Mouse (Mus musculus): Measurements from ENCODE around the gene Psme1. TPM values are rescaled to one million over a fixed set of nuclear protein-coding genes. Genes with fewer than 3 reads are reported as not detected.

The Psme1 gene
- 100 to 1,000 TPM; 273 to 297 (median 284) TPM for total RNA-seq (2022)

GRCm38 (mm10) chr14:55577871-55578667, at the start of gene Psme1:
Psme1 (plus strand) TSS chr14:55578123.
- peak; percentile 81 for DNase-seq (ENCODE audit: low spot score)

GRCm38 (mm10) chr14:55536116-55536745, 41.7 kb upstream of the Psme1 start:
- no peak for DNase-seq (ENCODE audit: low spot score)

- peak; percentile 91 for DNase-seq (ENCODE audit: low spot score)
Measured at GRCm38 (mm10) chr14:55540067-55540786, 37.7 kb upstream of the Psme1 start, which contains the start of gene Pck2. Pck2 (plus strand) TSS chr14:55540266.

GRCm38 (mm10) chr14:55540787-55541321, 37.1 kb upstream of the Psme1 start:
- peak; percentile 90 for DNase-seq (ENCODE audit: low spot score)

- no peak for DNase-seq (ENCODE audit: low spot score)
Measured at GRCm38 (mm10) chr14:55542268-55542667, 35.7 kb upstream of the Psme1 start.

- no peak for DNase-seq (ENCODE audit: low spot score)
Measured at GRCm38 (mm10) chr14:55544334-55544733, 33.6 kb upstream of the Psme1 start.

- DNase-seq (ENCODE audit: low spot score) = no peak
Measured at GRCm38 (mm10) chr14:55550191-55550590, 27.7 kb upstream of the Psme1 start.

- DNase-seq (ENCODE audit: low spot score) = no peak
Measured at GRCm38 (mm10) chr14:55551347-55551746, 26.6 kb upstream of the Psme1 start.

- no peak for DNase-seq (ENCODE audit: low spot score)
Measured at GRCm38 (mm10) chr14:55551794-55552193, 26.1 kb upstream of the Psme1 start.

GRCm38 (mm10) chr14:55554635-55555034, 23.3 kb upstream of the Psme1 start:
- no peak for DNase-seq (ENCODE audit: low spot score)

- DNase-seq (ENCODE audit: low spot score) = no peak
Measured at GRCm38 (mm10) chr14:55555788-55556187, 22.1 kb upstream of the Psme1 start.

- DNase-seq (ENCODE audit: low spot score) = peak; percentile 80
Measured at GRCm38 (mm10) chr14:55557003-55557402, 20.9 kb upstream of the Psme1 start.

- no peak for DNase-seq (ENCODE audit: low spot score)
Measured at GRCm38 (mm10) chr14:55557587-55557986, 20.3 kb upstream of the Psme1 start.

GRCm38 (mm10) chr14:55558740-55559448, 19.0 kb upstream of the Psme1 start:
- no peak for DNase-seq (ENCODE audit: low spot score)

GRCm38 (mm10) chr14:55559799-55560201, 18.1 kb upstream of the Psme1 start, which contains the start of gene Dcaf11:
Dcaf11 (plus strand) TSS chr14:55560006.
- peak; percentile 90 for DNase-seq (ENCODE audit: low spot score)

- peak; percentile 98 for DNase-seq (ENCODE audit: low spot score)
Measured at GRCm38 (mm10) chr14:55560202-55561073, 17.5 kb upstream of the Psme1 start, which contains the start of gene A730061H03Rik. A730061H03Rik (minus strand) TSS chr14:55560406.

- no peak for DNase-seq (ENCODE audit: low spot score)
Measured at GRCm38 (mm10) chr14:55561860-55562259, 16.1 kb upstream of the Psme1 start.

- DNase-seq (ENCODE audit: low spot score) = no peak
Measured at GRCm38 (mm10) chr14:55563249-55563648, 14.7 kb upstream of the Psme1 start.

GRCm38 (mm10) chr14:55565748-55566147, 12.2 kb upstream of the Psme1 start:
- DNase-seq (ENCODE audit: low spot score) = no peak

GRCm38 (mm10) chr14:55567496-55567895, 10.4 kb upstream of the Psme1 start:
- no peak for DNase-seq (ENCODE audit: low spot score)
